Comparison of ENCODE assay signal across 13 mouse cellular contexts in genomic region chr16:58474875-58475274, GRCm38 (mm10). TPM values are rescaled to one million over a fixed set of nuclear protein-coding genes. Genes with fewer than 3 reads are reported as not detected.
DNase-seq lines count a peak whose midpoint lies in the region; ATAC-seq and TF ChIP-seq lines count a peak whose summit lies in the region.
"Had no signal": no experiment of that assay in that cellular context is flagged by ENCODE, and none has a peak within 500 bp of the region (broad histone marks: within the 10 kb centered on the region; RNA-seq: fewer than 3 reads in every experiment).

No protein-coding gene starts in this region.

- no peaks in the 10 kb centered on the region for H3K27me3 ChIP-seq in heart, postnatal 0 days (ENCODE audit: control insufficient read depth, insufficient read depth, low read length)
- no peaks in the 10 kb centered on the region for H3K27me3 ChIP-seq in heart, embryonic 10.5 days (ENCODE audit: insufficient read depth, poor library complexity, severe bottlenecking)
- no peaks in the 10 kb centered on the region for H3K27me3 ChIP-seq in lung, embryonic 15.5 days
- H3K27me3 ChIP-seq: limb, embryonic 13.5 days had no signal

- WGBS in heart, postnatal 0 days = 39% methylated on average over 3 of the region's 3 CpGs
- WGBS in heart, embryonic 10.5 days = 60% methylated on average over 3 of the region's 3 CpGs
- 64% methylated on average over 3 of the region's 3 CpGs for WGBS in lung, embryonic 15.5 days

- peaks cover 54% of the 10 kb centered on the region for H3K36me3 ChIP-seq in heart, postnatal 0 days (replicated peaks; ENCODE audit: control insufficient read depth, insufficient read depth, low read length)
- H3K36me3 ChIP-seq in heart, embryonic 10.5 days = peaks cover 74% of the 10 kb centered on the region
- peaks cover 32% of the 10 kb centered on the region for H3K36me3 ChIP-seq in lung, embryonic 15.5 days

- no peak for TF ChIP-seq EP300 in heart, postnatal 0 days (IDR thresholded peaks at IDR 0.05; ENCODE audit: low read depth)

- ATAC-seq in heart, postnatal 0 days (ENCODE audit: insufficient read depth, low read depth) = peak; percentile 54
- ATAC-seq in lung, embryonic 15.5 days (ENCODE audit: borderline replicate concordance, extremely low read depth, low FRiP score, low TSS enrichment) = no peak
- ATAC-seq in granulocyte monocyte progenitor cell, adult 5-6 weeks (replicated peaks; ENCODE audit: poor library complexity, severe bottlenecking) = peak; percentile 75
- peak; percentile 21; the same call in 1 of the 2 replicates for ATAC-seq in neutrophil, adult 5-6 weeks (ENCODE audit: extremely low read depth, insufficient number of reproducible peaks, low FRiP score, poor library complexity, severe bottlenecking)

- H3K4me3 ChIP-seq in heart, postnatal 0 days (ENCODE audit: low read depth, low read length) = no peak overlapping the region
- H3K4me3 ChIP-seq in heart, embryonic 10.5 days = no peak overlapping the region
- H3K4me3 ChIP-seq in lung, embryonic 15.5 days = no peak overlapping the region
- H3K4me3 ChIP-seq: limb, embryonic 13.5 days had no signal

- no peak overlapping the region for H3K9ac ChIP-seq in heart, postnatal 0 days (replicated peaks; ENCODE audit: low read depth, low read length)
- no peak overlapping the region for H3K9ac ChIP-seq in lung, embryonic 15.5 days
- H3K9ac ChIP-seq: limb, embryonic 13.5 days had no signal

- no peak for TF ChIP-seq CTCF in heart, postnatal 0 days (IDR thresholded peaks at IDR 0.05; ENCODE audit: low read depth)

- peak; percentile 30 for DNase-seq in heart, postnatal 0 days (ENCODE audit: low spot score)
- no peak for DNase-seq in heart, embryonic 10.5 days (ENCODE audit: low spot score)
- DNase-seq in lung, postnatal 10 days = no peak
- DNase-seq in left cerebral cortex, postnatal 4 days = no peak
- DNase-seq: cerebellum, adult 2 months; kidney, postnatal 25 days; lung, adult 18-20 months; midbrain, embryonic 14.5 days; thymus, postnatal 4 days had no signal

- H3K9me3 ChIP-seq in heart, postnatal 0 days (replicated peaks; ENCODE audit: control insufficient read depth, low read length) = 0 out of 2 replicates have a peak, but pooled peaks cover 5% of the 10 kb centered on the region
- no peaks in the 10 kb centered on the region for H3K9me3 ChIP-seq in heart, embryonic 10.5 days
- no peaks in the 10 kb centered on the region for H3K9me3 ChIP-seq in lung, embryonic 15.5 days

- intact Hi-C loops in left cerebral cortex, postnatal 4 days (cut with DNase I) = no loop called here

- peak overlapping the region; percentile 57 for H3K27ac ChIP-seq in heart, postnatal 0 days (ENCODE audit: low read depth)
- H3K27ac ChIP-seq in heart, embryonic 10.5 days = no peak overlapping the region
- H3K27ac ChIP-seq in lung, embryonic 15.5 days = peak overlapping the region; percentile 37
- H3K27ac ChIP-seq: limb, embryonic 13.5 days had no signal

- peaks cover 8% of the 10 kb centered on the region for H3K4me1 ChIP-seq in heart, postnatal 0 days (ENCODE audit: control insufficient read depth, insufficient read depth)
- no peaks in the 10 kb centered on the region; the same call in 1 of the 2 replicates for H3K4me1 ChIP-seq in heart, embryonic 10.5 days
- peaks cover 12% of the 10 kb centered on the region; the same call in 1 of the 2 replicates for H3K4me1 ChIP-seq in lung, embryonic 15.5 days

- H3K4me2 ChIP-seq in heart, postnatal 0 days (ENCODE audit: low read depth, low read length) = no peak overlapping the region
- no peak overlapping the region for H3K4me2 ChIP-seq in lung, embryonic 15.5 days
- H3K4me2 ChIP-seq: limb, embryonic 13.5 days had no signal

RNA-seq across cellular contexts. Expression of gene St3gal6, which starts 49.2 kb away (rescaled TPM):
- 7.8 and 7.9 TPM in 2 replicates for total RNA-seq in heart, postnatal 0 days (2014; rRNA removed; ENCODE audit: low replicate concordance)
- 14.7 and 17.2 TPM in 2 replicates for polyA plus RNA-seq in heart, postnatal 0 days (2015; fragmentation: Nextera tagmentation; extraction: Ambion mirVana)
- polyA plus RNA-seq in heart, embryonic 10.5 days (2016; fragmentation: Nextera tagmentation; extraction: Ambion mirVana) = 22.0 and 28.5 TPM in 2 replicates
- polyA plus RNA-seq in lung, embryonic 15.5 days (2015; fragmentation: Nextera tagmentation; extraction: Ambion mirVana) = 27.3 and 29.7 TPM in 2 replicates
- total RNA-seq in granulocyte monocyte progenitor cell, adult 5-6 weeks (2014; fragmentation: Nextera tagmentation) = not detected in 2 replicates
- total RNA-seq in granulocyte monocyte progenitor cell, adult 5-6 weeks (2017) = 0.73 TPM in 1 of 2 replicates, not detected in the other
- 190 and 210 TPM in 2 replicates for total RNA-seq in neutrophil, adult 5-6 weeks (2017)
- total RNA-seq in left cerebral cortex, postnatal 4 days (2021) = 10 to 100 TPM; 12.6 to 14.4 TPM

Comparison
In these comparisons a context has a peak if more than half of its experiments do, and no peak if none do; other contexts are left out.
1. RNA of gene St3gal6, which starts 49.2 kb away (total RNA-seq): 190 to 210 TPM in neutrophil, adult 5-6 weeks; 12.6 to 14.4 TPM in left cerebral cortex, postnatal 4 days, 7.8 to 7.9 TPM in heart, postnatal 0 days and 0.73 TPM in granulocyte monocyte progenitor cell, adult 5-6 weeks; every median in the first group is over 10 times any median in the second.